Mouse (Mus musculus): ENCODE results near the gene Ipo13.

DNA sequence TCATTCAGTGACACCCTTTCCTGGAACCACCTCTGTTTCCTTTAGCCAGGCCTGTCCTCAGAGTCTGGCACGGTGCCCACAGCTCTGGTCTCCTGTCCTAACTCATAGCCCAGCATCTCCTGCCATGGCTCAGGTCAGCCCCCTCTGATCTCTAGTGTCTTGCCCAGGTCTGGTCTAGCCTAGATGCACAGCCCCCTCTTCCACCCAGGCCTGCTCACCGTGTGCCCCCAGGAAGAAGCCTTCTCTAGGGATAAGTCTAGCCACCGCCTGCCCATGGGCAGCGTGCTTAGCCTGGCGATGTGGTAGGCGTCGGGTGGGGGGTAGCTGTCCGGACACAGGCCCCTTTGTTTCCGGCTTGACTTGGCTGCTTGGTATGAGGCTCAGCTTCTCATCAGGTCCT lies 59.7 kb downstream of the Ipo13 start:
- TF ChIP-seq KAT2A (IDR thresholded peaks at IDR 0.05; ENCODE audit: insufficient replicate concordance, low read length) = no peak
- TF ChIP-seq POLR2A (IDR thresholded peaks at IDR 0.05; ENCODE audit: low read depth, low read length) = no peak
